Mouse (Mus musculus): Measurements from ENCODE around the gene Shank2.

Gene Shank2
- long read RNA-seq, experiment 1, partial matches to known transcripts: 0 of 2 reads
- long read RNA-seq, experiment 1, other reads (novel, unspliced or antisense): 2 of 2 reads
- long read RNA-seq, experiment 2, partial matches to known transcripts: 0 of 1 reads
- long read RNA-seq, experiment 2, other reads (novel, unspliced or antisense): 1 of 1 reads

DNA sequence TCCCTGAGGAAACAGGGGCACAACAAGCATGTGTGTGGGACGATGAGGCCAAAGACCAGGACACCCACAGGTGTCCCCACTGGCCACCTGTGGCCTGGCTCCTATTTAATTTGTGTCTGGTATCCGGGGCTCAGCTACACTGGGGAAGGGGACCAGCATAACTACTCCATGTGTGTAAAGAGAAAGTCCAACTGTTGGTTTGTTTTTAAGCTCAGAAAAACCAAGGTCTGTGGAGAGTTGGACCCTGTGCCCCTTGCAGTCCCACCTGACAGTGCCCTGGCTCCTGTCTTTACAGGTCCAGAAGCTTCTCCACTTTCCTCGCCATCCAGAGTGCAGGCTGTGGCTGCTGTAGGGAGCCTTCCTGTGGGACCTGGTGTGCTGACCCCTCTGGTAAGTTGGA, at the start of gene Shank2:
Gene Shank2 (plus strand): TSS at position 301 of the 400 bp plus-strand sequence.
- intact Hi-C loops (cut with DNase I): no loop called here

GRCm38 (mm10) chr7:143952130-143952529, 49.6 kb upstream of the Shank2 start:
- intact Hi-C loops (cut with DNase I): loop anchor here (10.0 kb wide), 1 partner anchor 103 kb away; no protein-coding TSS in a partner anchor

DNA sequence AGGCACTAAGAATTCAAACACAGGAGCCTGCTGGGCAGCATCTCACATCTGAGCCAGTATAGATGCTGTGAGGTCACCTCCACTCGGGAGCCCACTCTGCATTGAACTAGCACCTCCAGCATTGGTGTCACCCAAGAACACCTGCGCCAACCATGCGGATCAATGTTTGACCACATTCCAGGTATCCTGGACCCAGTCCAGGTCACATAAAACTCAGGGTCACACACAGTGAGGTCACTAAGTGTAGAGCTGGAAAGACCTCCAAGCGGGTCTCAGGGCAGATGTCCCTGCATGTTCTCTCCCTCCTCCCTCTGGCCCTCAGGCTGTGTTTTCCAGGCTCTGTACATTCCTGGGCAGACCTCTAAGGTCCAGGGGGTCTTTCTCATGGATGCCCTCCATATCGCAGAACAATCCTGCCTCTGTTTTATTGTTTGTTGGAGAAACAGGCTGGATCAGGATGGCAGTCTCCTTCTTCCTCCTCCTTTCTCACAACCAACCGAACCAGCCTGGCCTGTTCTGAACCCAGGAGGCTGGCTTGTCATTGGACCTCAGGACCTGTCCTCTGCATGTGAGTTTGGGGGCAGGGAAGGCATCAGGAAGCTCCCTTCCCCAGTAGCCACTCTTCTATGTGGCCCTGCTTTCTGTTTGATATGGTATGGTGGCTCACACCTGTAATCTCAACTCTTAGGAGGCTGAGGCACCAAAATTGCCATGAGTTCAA, 45.0 kb upstream of the Shank2 start:
- intact Hi-C loops (cut with DNase I): loop anchor here (10.0 kb wide), 1 partner anchor 98 kb away; no protein-coding TSS in a partner anchor

- intact Hi-C loops (cut with DNase I): loop anchor here (10.0 kb wide), 1 partner anchor 97 kb away; no protein-coding TSS in a partner anchor
These were observed 43.6 kb upstream of the Shank2 start for GRCm38 (mm10) chr7:143958030-143958565.

GRCm38 (mm10) chr7:143963813-143964212, 37.9 kb upstream of the Shank2 start:
- intact Hi-C loops (cut with DNase I): no loop called here

- intact Hi-C loops (cut with DNase I): no loop called here
These were observed 35.1 kb upstream of the Shank2 start for GRCm38 (mm10) chr7:143966621-143967020.

DNA sequence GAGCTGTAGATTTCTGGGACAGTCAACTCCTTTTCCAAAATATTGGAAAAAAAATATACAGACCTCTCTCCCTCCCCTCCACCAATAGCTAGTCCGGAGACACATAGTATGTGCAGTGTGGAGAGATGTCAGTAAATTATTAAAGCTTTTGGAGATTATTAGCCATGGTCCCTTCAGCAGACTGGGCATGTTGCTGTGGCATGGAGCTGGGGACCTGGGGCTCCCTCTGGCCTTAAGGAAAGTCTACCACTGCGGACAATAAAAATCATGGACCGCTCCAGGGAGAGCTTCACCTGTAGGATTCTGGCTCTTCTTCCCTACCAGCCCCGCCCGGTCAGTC, 24.3 kb upstream of the Shank2 start:
- intact Hi-C loops (cut with DNase I): loop anchor here (5.0 kb wide), 1 partner anchor 75 kb away; no protein-coding TSS in a partner anchor

- intact Hi-C loops (cut with DNase I): loop anchor here (5.0 kb wide), 1 partner anchor 74 kb away; no protein-coding TSS in a partner anchor
These were observed 23.7 kb upstream of the Shank2 start for GRCm38 (mm10) chr7:143977831-143978682.

GRCm38 (mm10) chr7:143978741-143979371, 22.9 kb upstream of the Shank2 start:
- intact Hi-C loops (cut with DNase I): loop anchor here (5.0 kb wide), 1 partner anchor 73 kb away; no protein-coding TSS in a partner anchor

- intact Hi-C loops (cut with DNase I): loop anchor here (5.0 kb wide), 1 partner anchor 72 kb away; no protein-coding TSS in a partner anchor
These were observed 21.7 kb upstream of the Shank2 start for GRCm38 (mm10) chr7:143979986-143980385.

GRCm38 (mm10) chr7:143986281-143986680, 15.4 kb upstream of the Shank2 start:
- intact Hi-C loops (cut with DNase I): no loop called here

DNA sequence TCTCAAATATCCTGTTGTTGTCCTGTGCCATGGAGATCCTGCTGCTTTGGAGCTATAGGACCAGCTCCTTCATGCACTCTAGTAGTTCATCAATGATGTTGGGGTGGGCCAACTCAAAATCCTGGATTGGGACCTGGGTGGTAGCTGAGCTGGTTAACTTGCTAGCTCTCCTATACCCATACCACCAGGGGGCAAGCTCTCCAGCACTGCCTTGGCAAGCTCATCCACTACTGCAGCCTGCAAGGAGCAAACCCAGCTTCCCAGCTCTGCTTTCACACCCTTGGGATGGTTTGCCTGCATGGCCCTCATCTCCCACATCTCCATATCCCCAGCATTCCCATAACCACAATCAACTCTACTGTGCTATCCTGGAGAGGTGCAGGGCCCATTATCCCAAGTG, 10.6 kb upstream of the Shank2 start:
- intact Hi-C loops (cut with DNase I): no loop called here

- intact Hi-C loops (cut with DNase I): no loop called here
These were observed 2.7 kb upstream of the Shank2 start for GRCm38 (mm10) chr7:143999073-143999472.

DNA sequence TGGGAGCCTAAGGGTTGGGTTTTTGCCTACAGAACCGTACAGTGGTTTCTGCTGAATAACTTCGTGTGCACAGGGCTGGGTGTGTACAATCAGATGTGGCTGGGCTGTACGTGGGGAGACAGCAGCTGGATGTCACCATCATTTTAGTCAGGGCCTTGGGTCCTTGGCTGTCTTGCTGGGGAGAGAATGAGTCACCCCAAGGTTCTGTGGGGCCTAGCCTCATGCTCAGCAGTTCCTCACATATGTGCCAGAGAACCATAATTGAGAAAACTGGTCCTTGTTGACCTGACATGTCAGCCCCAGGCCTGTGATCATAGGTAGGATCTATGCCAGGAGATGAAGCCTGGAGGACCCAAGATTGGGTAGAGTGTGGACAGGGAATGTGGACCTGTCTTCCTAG, 1.7 kb downstream of the Shank2 start:
- intact Hi-C loops (cut with DNase I): no loop called here

DNA sequence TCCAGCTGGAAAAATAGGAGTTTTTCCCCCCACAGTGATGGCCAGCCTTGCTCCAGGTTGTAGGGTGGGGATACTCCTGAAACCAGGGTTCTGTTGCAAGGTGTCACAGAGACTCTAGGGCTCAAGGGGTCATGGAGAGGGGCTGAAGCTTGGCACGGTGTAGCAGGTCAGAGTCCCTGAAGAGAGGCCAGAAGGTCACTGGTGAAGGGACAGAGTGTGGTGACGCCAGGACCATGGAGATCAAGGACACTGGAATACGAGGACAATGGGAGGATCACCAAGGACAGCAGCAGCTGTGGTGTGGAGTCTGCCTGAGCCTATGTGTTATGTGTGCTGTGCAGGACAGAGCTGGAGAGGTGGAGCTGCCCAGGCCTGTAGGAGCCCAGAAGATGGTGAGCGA, 6.4 kb downstream of the Shank2 start:
- intact Hi-C loops (cut with DNase I): no loop called here

DNA sequence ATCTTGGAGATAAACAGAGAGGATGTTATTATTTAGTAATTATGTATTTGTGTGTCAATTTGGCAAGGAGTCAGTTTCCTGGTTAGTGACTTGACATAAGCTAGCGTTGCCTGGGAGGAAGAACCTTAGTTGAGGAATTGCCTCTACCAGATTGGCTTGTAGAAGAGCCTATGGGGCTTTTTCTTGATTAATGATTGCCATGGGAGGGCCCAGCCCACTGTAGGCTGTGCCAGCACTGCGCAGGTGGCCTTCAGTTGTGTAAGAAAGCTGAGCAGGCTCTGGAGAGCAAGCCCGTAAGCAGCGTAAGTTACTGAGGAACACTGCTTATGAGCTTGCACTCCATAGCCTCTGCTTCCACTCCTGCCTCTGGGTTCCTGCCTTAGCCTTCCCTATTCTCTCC, 7.3 kb downstream of the Shank2 start:
- intact Hi-C loops (cut with DNase I): no loop called here

- intact Hi-C loops (cut with DNase I): no loop called here
These were observed 12.8 kb downstream of the Shank2 start for GRCm38 (mm10) chr7:144014485-144014884.

- intact Hi-C loops (cut with DNase I): no loop called here
These were observed 20.1 kb downstream of the Shank2 start for GRCm38 (mm10) chr7:144021801-144022200.

DNA sequence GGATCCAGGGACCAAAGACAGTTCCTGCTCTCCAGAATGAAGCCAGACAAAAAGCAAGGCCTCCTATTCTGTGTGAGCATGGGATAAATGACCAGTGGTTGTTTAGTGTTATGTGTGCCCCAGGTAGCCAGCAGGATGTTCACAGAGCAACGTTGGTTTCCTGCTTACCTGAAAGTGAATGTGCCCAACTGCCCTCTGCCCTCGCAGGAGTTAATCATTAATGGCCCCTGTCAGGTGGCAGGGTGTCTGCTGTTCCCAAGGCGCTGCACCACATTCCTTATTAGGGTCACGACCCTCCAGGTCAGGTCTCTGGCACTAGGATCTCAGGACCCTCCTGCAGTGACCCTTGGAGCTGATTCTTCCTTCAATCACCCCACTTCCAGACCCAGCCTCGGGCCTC, 21.0 kb downstream of the Shank2 start:
- intact Hi-C loops (cut with DNase I): no loop called here

DNA sequence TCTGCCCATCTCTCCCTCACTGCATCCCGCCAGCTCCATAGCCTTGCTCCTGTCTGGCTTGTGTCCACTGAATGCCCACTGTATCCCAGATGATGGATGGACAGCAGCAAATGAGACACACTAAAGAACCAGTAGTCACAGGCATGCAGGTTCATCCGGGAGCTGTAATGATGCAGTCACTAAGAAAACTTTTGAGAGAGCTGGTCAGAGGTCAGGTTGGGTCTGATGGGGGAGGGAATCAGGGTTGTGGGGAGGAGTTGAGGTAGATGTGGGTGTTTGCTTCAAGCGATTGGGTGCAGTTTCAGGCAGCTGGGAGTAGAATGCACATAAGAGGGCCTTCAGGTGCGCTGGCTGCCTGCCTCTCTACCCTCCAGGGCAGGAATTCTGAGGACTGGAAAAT, 21.8 kb downstream of the Shank2 start:
- intact Hi-C loops (cut with DNase I): no loop called here
